Mouse (Mus musculus) midbrain, embryonic 15.5 days (tissue): ENCODE measurements at regions not wholly inside any gene's neighbourhood (a gene's known extent, or its start where the extent isn't known, plus 50 kb on each side); places are given as distances from the start of the nearest gene placed in this dataset.

ENCODE experiments used
- ATAC-seq: fragments of 200-750 bp; cut with Nextera tagmentation; replicated peaks from 2 replicates; pipeline ENCODE4 v1.8.0; 2017; ENCODE audit warnings: moderate TSS enrichment
- H3K27ac ChIP-seq: fragments of 300-500 bp; sonication (generic); 2 replicates; pipeline ENCODE4 v1.5.1; 2015; ENCODE audit warnings: mild to moderate bottlenecking, inconsistent platforms
- H3K27me3 ChIP-seq: fragments of 300-500 bp; sonication (generic); replicated peaks from 2 replicates; pipeline ENCODE4 v1.6.1; 2015; ENCODE audit warnings: inconsistent platforms
- H3K36me3 ChIP-seq: fragments of 300-500 bp; sonication (generic); replicated peaks from 2 replicates; pipeline ENCODE4 v1.6.1; 2015; ENCODE audit warnings: inconsistent platforms
- H3K4me1 ChIP-seq: fragments of 300-500 bp; sonication (generic); 2 replicates; pipeline ENCODE4 v1.6.1; 2015; ENCODE audit warnings: inconsistent platforms
- H3K4me2 ChIP-seq: fragments of 300-500 bp; sonication (generic); 2 replicates; pipeline ENCODE4 v1.6.1; 2015; ENCODE audit warnings: inconsistent platforms, mild to moderate bottlenecking, moderate library complexity
- H3K4me3 ChIP-seq: fragments of 300-500 bp; sonication (generic); 2 replicates; pipeline ENCODE4 v1.5.1; 2015; ENCODE audit warnings: mild to moderate bottlenecking, inconsistent platforms
- H3K9ac ChIP-seq: fragments of 300-500 bp; sonication (generic); 2 replicates; pipeline ENCODE4 v1.6.1; 2015; ENCODE audit warnings: mild to moderate bottlenecking, inconsistent platforms
- H3K9me3 ChIP-seq: fragments of 300-500 bp; sonication (generic); 2 replicates; pipeline ENCODE4 v1.6.1; 2016; ENCODE audit warnings: inconsistent platforms
- WGBS: fragments of 180-500 bp; shearing (Covaris S2); methylation state at CpG from one replicate; pipeline ENCODE4 v1.1.7; 2015; ENCODE audit warnings: mixed read lengths; 5-methylcytosine and 5-hydroxymethylcytosine counted together

DNA sequence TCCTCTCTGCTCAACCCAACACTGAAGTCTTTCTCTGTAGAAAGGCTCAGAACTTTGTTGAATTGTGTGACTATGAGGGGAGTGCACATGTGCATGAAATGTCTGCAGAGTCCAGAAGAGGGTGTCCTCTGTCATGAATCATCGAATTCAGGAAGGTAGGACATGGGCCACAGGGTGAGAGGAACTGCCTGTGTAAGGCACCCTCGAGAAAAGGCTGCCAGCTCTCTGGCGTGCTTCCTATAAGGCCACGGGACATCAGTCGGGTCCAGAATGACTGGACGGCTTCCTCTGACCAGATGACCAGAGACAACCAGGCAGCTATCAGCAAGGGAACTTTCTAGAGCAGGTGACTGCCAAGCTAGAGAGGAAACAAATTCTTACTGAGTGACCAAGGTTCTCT lies 91.1 kb upstream of the Zdhhc25 start:
- no peak for ATAC-seq
- no peaks in the 10 kb centered on the region for H3K9me3 ChIP-seq
- WGBS, result 85% methylated on average over 6 of the region's 6 CpGs
- peaks cover 3% of the 10 kb centered on the region; the same call in 1 of the 2 replicates for H3K4me1 ChIP-seq
- H3K27ac ChIP-seq, result no peak overlapping the region
- H3K36me3 ChIP-seq, result no peaks in the 10 kb centered on the region
- no peak overlapping the region for H3K9ac ChIP-seq
- no peaks in the 10 kb centered on the region for H3K27me3 ChIP-seq
- H3K4me3 ChIP-seq, result no peak overlapping the region
- no peak overlapping the region for H3K4me2 ChIP-seq

DNA sequence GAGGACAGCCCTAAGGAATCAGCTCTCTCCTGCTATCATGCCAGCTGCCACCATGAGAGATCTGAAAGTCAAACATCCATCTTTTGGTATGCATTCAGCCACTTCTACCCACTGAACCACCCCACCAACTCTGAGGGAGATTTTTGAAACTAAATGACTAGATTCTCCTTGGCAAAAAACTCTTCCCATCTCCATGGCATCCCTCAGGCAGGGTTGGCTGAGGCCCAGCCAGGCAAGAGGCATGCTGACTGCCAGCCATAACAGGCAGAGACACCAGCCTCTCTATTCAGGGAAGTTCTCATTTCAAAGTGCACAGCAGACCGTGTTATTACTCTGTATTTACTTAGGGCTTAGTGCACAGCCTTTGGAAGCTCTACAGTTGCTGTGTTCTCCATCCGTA lies 90.5 kb upstream of the Zdhhc25 start:
- H3K4me3 ChIP-seq, result no peak overlapping the region
- no peak overlapping the region for H3K27ac ChIP-seq
- no peaks in the 10 kb centered on the region for H3K9me3 ChIP-seq
- no peak overlapping the region for H3K9ac ChIP-seq
- WGBS, result 58% methylated on average over 2 of the region's 2 CpGs
- no peaks in the 10 kb centered on the region for H3K36me3 ChIP-seq
- H3K4me2 ChIP-seq, result no peak overlapping the region
- H3K27me3 ChIP-seq, result no peaks in the 10 kb centered on the region
- no peaks in the 10 kb centered on the region for H3K4me1 ChIP-seq
- ATAC-seq, result no peak

DNA sequence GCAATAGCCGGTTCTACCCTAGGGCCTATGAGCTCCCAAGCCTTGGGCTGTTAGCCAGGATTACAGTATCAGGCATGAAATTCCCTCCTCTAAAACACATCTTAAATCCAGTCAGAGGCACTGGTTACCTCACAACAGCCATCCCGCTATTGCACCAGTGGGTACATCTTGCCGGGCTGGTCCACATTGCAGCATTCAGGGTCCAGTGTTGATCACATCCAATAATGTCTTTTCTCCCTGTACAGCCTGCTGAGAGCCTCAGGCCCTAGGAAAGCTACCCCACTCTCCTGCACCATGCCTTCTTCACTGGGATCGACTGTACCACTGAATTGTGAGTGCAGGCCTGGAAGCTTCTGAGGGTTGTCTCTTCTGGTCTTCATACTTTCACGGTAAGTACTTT lies 86.0 kb upstream of the Zdhhc25 start:
- Histone ChIP-seq H3K36me3 (no peaks in the 10 kb centered on the region), H3K9ac (no peak overlapping the region), H3K4me1 (no peaks in the 10 kb centered on the region), H3K9me3 (no peaks in the 10 kb centered on the region), H3K4me3 (no peak overlapping the region), H3K27me3 (no peaks in the 10 kb centered on the region), H3K4me2 (no peak overlapping the region), H3K27ac (no peak overlapping the region)
- ATAC-seq, result no peak
- WGBS, result 91% methylated on average over 5 of the region's 5 CpGs

DNA sequence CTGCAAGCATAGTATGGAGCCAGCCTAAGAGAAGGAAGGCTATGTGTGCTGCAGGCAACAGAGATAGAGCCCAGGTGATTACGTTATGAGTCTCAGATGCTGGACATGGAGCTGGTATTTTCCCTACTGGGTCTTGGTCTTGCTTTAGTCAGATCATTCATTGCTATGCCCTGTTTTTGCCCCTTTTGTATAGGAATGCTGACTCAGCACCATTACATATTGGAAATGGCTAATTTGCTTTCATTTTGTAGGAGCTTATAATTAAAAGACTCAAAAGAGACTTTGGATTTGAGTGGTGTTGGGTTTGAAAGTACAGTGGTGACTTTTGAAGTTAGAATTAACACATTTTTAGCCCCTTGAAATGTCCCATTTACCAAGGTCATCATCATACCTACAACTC lies 68.9 kb upstream of the Zdhhc25 start:
- Histone ChIP-seq H3K36me3 (no peaks in the 10 kb centered on the region), H3K4me2 (no peak overlapping the region), H3K27me3 (no peaks in the 10 kb centered on the region), H3K4me1 (peaks cover 5% of the 10 kb centered on the region), H3K9ac (no peak overlapping the region), H3K27ac (no peak overlapping the region), H3K4me3 (no peak overlapping the region), H3K9me3 (0 out of 2 replicates have a peak, but pooled peaks cover 10% of the 10 kb centered on the region)
- 97% methylated on average over 1 of the region's 1 CpGs for WGBS
- ATAC-seq, result no peak

DNA sequence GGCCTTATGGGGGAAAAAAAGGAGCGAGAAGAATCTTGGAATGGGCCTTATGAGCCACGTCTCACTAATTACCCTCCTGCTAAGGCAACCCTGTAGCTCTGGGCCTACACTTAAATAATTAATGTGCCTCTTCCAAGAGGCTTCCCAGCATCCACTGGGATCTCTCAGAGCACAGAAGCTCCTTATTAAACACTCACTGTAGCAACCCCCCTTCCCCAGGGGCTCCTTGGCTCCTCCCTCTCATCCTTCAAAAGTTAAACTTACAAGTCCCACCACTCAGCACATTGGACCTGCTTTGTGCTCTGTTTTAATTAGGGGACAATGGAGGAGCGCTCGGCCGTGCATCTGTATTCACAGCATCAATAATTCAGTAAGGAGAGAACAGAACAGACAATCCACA lies 68.1 kb upstream of the Zdhhc25 start:
- Histone ChIP-seq H3K27me3 (no peaks in the 10 kb centered on the region), H3K4me3 (no peak overlapping the region), H3K36me3 (no peaks in the 10 kb centered on the region), H3K27ac (no peak overlapping the region), H3K9ac (no peak overlapping the region), H3K4me1 (peaks cover 8% of the 10 kb centered on the region), H3K4me2 (no peak overlapping the region), H3K9me3 (0 out of 2 replicates have a peak, but pooled peaks cover 10% of the 10 kb centered on the region)
- ATAC-seq, result 0 out of 2 replicates have a peak, but pooled peaks have one; percentile 48
- 41% methylated on average over 5 of the region's 5 CpGs for WGBS

DNA sequence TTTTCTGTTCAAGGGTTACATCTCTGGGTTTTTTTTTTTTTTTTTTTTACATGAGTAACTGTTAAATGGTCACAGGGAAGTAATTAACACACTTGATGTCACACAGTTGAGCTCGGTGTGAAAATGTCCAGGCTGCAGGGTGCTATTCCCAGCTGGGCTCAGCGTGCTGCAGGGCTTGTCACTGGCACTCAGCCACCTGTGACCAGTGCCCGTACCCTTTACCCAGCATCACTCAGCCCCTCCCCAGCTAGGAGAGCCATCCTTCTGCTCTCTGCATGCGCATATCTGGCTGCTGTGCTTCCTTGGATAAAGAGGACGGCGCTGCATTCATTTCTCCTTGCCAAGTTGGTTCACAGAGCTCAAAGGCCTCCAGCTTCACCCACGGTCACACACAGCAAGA lies 66.7 kb upstream of the Zdhhc25 start:
- ATAC-seq, result no peak
- Histone ChIP-seq H3K9ac (no peak overlapping the region), H3K9me3 (0 out of 2 replicates have a peak, but pooled peaks cover 10% of the 10 kb centered on the region), H3K27me3 (no peaks in the 10 kb centered on the region), H3K27ac (no peak overlapping the region), H3K4me1 (peaks cover 8% of the 10 kb centered on the region), H3K4me3 (no peak overlapping the region), H3K36me3 (no peaks in the 10 kb centered on the region), H3K4me2 (no peak overlapping the region)
- 53% methylated on average over 7 of the region's 7 CpGs for WGBS

DNA sequence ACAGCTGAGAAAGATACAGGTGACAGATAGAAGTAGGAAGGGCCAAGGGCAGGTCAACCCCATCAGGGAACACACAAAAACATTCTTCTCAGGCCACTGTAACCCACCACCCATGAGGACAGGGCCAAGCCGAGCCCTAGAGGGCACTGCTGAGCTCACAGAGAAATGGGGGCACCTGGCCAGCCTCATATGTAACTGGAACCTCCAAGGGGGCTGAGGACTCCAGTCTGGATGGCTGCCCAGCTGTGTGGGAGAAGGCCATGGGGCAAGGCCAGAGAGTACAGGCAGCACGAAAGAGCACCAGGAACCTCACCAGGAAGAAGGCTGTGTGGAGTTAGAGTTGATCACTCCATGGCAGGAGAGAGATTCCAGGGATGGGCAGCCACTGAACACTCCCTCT lies 64.6 kb upstream of the Zdhhc25 start:
- Histone ChIP-seq H3K4me1 (peaks cover 8% of the 10 kb centered on the region), H3K9ac (no peak overlapping the region), H3K36me3 (no peaks in the 10 kb centered on the region), H3K9me3 (0 out of 2 replicates have a peak, but pooled peaks cover 2% of the 10 kb centered on the region), H3K4me3 (no peak overlapping the region), H3K4me2 (no peak overlapping the region), H3K27me3 (no peaks in the 10 kb centered on the region), H3K27ac (no peak overlapping the region)
- 65% methylated on average over 2 of the region's 2 CpGs for WGBS
- no peak for ATAC-seq

DNA sequence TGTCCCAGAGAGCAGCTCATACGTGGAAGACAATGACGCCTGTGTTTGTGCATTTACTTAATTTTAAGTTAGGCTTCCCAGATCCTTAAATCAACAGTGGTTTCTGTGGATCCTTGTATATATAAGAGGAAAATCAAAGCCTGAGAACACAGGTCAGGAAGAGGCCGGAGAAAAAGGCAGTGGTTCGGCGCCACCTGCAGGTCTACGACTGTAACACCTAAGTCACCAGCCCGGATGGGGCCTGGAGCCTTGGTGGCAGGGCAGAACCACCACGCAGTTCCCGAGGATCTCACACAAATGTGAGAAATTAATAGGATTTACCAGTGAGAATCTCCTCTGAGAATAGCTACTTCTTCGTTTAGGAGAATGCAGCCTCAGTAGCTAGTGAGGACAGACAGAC lies 62.9 kb upstream of the Zdhhc25 start:
- no peaks in the 10 kb centered on the region for H3K36me3 ChIP-seq
- H3K9ac ChIP-seq, result no peak overlapping the region
- no peak for ATAC-seq
- H3K4me1 ChIP-seq, result peaks cover 8% of the 10 kb centered on the region
- no peaks in the 10 kb centered on the region for H3K9me3 ChIP-seq
- H3K4me3 ChIP-seq, result no peak overlapping the region
- H3K27me3 ChIP-seq, result no peaks in the 10 kb centered on the region
- H3K27ac ChIP-seq, result no peak overlapping the region
- WGBS, result 18% methylated on average over 10 of the region's 10 CpGs
- no peak overlapping the region for H3K4me2 ChIP-seq

DNA sequence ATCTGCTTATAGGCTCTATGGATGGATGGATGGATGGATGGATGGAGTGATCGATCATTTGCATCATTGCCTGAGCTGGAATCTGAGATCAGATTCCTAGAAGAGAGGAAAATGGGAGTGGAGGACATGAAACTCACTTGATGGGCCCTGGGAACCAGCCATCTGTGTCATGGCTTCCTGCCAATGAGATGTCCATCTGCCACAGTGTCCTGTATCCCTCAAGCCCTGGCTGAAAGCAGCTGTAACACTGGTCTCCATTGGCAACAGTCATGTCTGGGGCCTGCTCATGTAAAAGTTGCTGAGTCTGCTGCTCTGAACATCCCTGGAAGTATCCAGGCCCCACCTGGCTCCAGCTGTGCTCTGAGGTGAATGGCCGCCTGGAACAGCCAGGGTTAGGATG lies 57.5 kb upstream of the Zdhhc25 start:
- Histone ChIP-seq H3K27me3 (no peaks in the 10 kb centered on the region), H3K9me3 (no peaks in the 10 kb centered on the region), H3K27ac (no peak overlapping the region), H3K4me1 (no peaks in the 10 kb centered on the region), H3K4me3 (no peak overlapping the region), H3K36me3 (no peaks in the 10 kb centered on the region), H3K9ac (no peak overlapping the region), H3K4me2 (no peak overlapping the region)
- no peak for ATAC-seq
- 73% methylated on average over 2 of the region's 2 CpGs for WGBS

DNA sequence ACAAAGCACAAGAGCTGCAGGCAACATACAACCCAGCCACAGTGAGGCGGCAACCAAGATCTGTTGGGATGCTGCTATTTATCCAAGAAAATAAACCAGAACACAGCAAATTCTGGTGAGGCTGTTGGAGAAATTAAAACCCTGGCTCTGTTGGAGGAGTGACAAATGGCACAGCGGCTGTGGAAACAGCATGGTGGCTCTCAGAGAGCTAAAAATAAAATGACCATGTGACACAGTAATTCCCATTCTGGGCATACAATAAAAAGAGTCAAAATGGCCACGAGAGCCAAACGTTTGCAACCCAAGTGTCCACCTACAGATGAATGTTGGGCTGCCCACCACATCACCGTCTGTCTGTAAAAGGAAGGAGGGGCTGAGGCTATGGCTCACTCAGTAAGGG lies 55.9 kb upstream of the Zdhhc25 start:
- H3K4me1 ChIP-seq, result no peaks in the 10 kb centered on the region
- no peaks in the 10 kb centered on the region for H3K9me3 ChIP-seq
- H3K4me3 ChIP-seq, result no peak overlapping the region
- H3K27me3 ChIP-seq, result no peaks in the 10 kb centered on the region
- no peak overlapping the region for H3K9ac ChIP-seq
- ATAC-seq, result no peak
- no peak overlapping the region for H3K27ac ChIP-seq
- 85% methylated on average over 5 of the region's 5 CpGs for WGBS
- H3K36me3 ChIP-seq, result no peaks in the 10 kb centered on the region
- no peak overlapping the region for H3K4me2 ChIP-seq

DNA sequence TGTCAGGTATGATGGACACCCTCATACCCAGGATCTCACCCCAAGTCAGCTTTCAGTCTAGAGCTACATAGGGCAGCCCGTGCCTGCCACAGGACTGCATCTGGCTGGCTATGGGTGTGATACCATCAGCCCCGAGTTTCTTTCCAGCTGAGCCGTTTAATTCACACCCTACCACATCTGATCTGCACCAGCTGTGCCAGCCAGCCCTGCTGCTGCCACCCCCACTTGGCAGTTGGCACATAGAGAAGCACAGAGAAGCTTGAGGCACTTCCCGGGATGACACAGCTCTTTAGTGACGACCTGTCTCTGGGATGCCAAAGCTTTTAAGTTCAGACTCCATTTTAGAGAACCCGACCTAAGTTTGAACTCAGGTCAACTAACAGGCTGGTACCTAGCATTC lies 51.8 kb upstream of the Zdhhc25 start:
- no peak overlapping the region for H3K9ac ChIP-seq
- no peak overlapping the region for H3K27ac ChIP-seq
- H3K27me3 ChIP-seq, result no peaks in the 10 kb centered on the region
- H3K4me1 ChIP-seq, result no peaks in the 10 kb centered on the region
- H3K4me3 ChIP-seq, result no peak overlapping the region
- 76% methylated on average over 6 of the region's 6 CpGs for WGBS
- H3K4me2 ChIP-seq, result no peak overlapping the region
- ATAC-seq, result no peak
- H3K36me3 ChIP-seq, result no peaks in the 10 kb centered on the region
- H3K9me3 ChIP-seq, result no peaks in the 10 kb centered on the region
